ENCODE assay signal across 8 mouse cellular contexts in the genomic region with DNA sequence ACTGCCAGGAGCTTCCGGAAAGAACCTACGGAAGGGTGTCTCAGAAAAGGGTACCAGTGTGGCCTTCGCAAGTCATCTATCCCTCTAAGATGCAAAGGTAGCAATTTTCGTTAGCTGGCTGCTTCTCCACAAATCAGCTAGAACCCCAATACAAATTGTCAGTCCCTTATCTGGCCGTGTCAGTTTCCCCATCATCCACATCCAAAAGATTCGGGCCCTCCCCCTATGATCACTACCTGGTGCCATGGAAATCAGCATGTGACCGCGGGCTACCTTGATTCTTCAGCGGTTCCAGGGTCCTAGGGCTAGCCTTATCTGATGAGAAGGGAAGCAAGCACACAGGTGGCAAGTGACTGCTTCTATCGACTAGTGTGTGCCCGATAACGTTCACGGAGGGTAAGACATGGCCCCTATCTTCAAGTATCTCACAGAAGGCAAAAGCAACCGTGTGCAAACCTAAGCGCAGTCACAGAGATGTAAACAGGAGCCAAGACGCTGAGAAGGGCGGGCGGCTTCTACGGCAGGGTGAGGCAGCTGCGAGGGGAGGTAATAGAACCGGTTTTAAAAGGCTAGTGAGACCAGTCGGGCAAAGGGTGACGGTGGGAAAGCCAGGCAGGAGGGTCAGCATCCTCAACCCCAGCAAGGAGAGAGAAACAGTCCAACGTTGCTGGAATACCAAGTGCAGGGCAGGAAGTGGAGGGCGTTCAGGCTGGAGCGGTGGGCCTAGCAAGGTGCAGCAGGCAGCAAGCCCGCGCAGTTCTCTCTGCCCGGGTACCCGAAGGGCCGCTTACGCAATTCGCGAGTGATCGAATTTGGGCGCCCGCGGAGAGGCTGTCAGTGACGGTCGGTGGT. TPM values are rescaled to one million over a fixed set of nuclear protein-coding genes. Genes with fewer than 3 reads are reported as not detected.
A peak's percentile ranks its signal among the peaks of the same experiment; 100 is the strongest.
DNase-seq lines count a peak whose midpoint lies in the region; ATAC-seq and TF ChIP-seq lines count a peak whose summit lies in the region.

No protein-coding gene starts in this region.

- H3K9ac ChIP-seq in kidney, embryonic 14.5 days (ENCODE audit: low read depth, low read length): peak overlapping the region; percentile 71
- H3K9ac ChIP-seq in hindbrain, embryonic 12.5 days: peak overlapping the region; percentile 84
- H3K9ac ChIP-seq in limb, embryonic 13.5 days: peak overlapping the region; percentile 77
- peak overlapping the region; percentile 68 for H3K9ac ChIP-seq in midbrain, embryonic 12.5 days (replicated peaks)
- H3K9ac ChIP-seq in stomach, embryonic 16.5 days (ENCODE audit: low read length): peak overlapping the region; percentile 83

- peak overlapping the region; percentile 85 for H3K4me3 ChIP-seq in kidney, embryonic 14.5 days (ENCODE audit: low read length)
- peak overlapping the region; percentile 84 for H3K4me3 ChIP-seq in bone marrow macrophage, adult 2 months (ENCODE audit: insufficient read depth, low read length)
- peak overlapping the region; percentile 66 for H3K4me3 ChIP-seq in embryonic fibroblast, embryonic 13.5 days (ENCODE audit: insufficient read depth, low read length)
- H3K4me3 ChIP-seq in hindbrain, embryonic 12.5 days: peak overlapping the region; percentile 65
- peak overlapping the region; percentile 83 for H3K4me3 ChIP-seq in limb, embryonic 13.5 days
- H3K4me3 ChIP-seq in midbrain, embryonic 12.5 days: peak overlapping the region; percentile 78
- H3K4me3 ChIP-seq in stomach, embryonic 16.5 days (replicated peaks; ENCODE audit: low read length): peak overlapping the region; percentile 87

- H3K9me3 ChIP-seq in kidney, embryonic 14.5 days (ENCODE audit: control insufficient read depth, low read length): no peaks in the 10 kb centered on the region
- no peaks in the 10 kb centered on the region for H3K9me3 ChIP-seq in hindbrain, embryonic 12.5 days (replicated peaks)
- H3K9me3 ChIP-seq in limb, embryonic 13.5 days: no peaks in the 10 kb centered on the region
- H3K9me3 ChIP-seq in midbrain, embryonic 12.5 days: no peaks in the 10 kb centered on the region
- H3K9me3 ChIP-seq in stomach, embryonic 16.5 days (replicated peaks; ENCODE audit: control insufficient read depth, low read length): no peaks in the 10 kb centered on the region

- WGBS in kidney, embryonic 14.5 days: 10% methylated on average over 40 of the region's 40 CpGs
- WGBS in hindbrain, embryonic 12.5 days: 11% methylated on average over 40 of the region's 40 CpGs
- WGBS in limb, embryonic 13.5 days: 8% methylated on average over 40 of the region's 40 CpGs
- 11% methylated on average over 33 of the region's 40 CpGs for WGBS in midbrain, embryonic 12.5 days
- WGBS in stomach, embryonic 16.5 days: 12% methylated on average over 40 of the region's 40 CpGs

- peak; percentile 21 for ATAC-seq in kidney, embryonic 14.5 days (ENCODE audit: low FRiP score, low TSS enrichment)
- ATAC-seq in hindbrain, embryonic 12.5 days (ENCODE audit: low FRiP score): peak; percentile 50
- no peak for ATAC-seq in limb, embryonic 13.5 days (ENCODE audit: low FRiP score, low read depth)
- ATAC-seq in midbrain, embryonic 12.5 days (ENCODE audit: low FRiP score, low read depth): peak; percentile 32
- peak; percentile 37; the same call in 1 of the 2 replicates for ATAC-seq in stomach, embryonic 16.5 days (ENCODE audit: insufficient read depth, low FRiP score)

- no peak for DNase-seq in kidney, adult 18-20 months

- H3K4me2 ChIP-seq in kidney, embryonic 14.5 days (replicated peaks; ENCODE audit: low read depth, low read length): peak overlapping the region; percentile 100
- H3K4me2 ChIP-seq in hindbrain, embryonic 12.5 days (replicated peaks): peak overlapping the region; percentile 100
- peak overlapping the region; percentile 99 for H3K4me2 ChIP-seq in limb, embryonic 13.5 days (replicated peaks)
- peak overlapping the region; percentile 100 for H3K4me2 ChIP-seq in midbrain, embryonic 12.5 days (replicated peaks)
- H3K4me2 ChIP-seq in stomach, embryonic 16.5 days (ENCODE audit: low read depth, low read length): peak overlapping the region; percentile 99

- H3K36me3 ChIP-seq in kidney, embryonic 14.5 days (ENCODE audit: control insufficient read depth, insufficient read depth, low read length): no peaks in the 10 kb centered on the region
- H3K36me3 ChIP-seq in hindbrain, embryonic 12.5 days: no peaks in the 10 kb centered on the region
- H3K36me3 ChIP-seq in limb, embryonic 13.5 days: no peaks in the 10 kb centered on the region
- no peaks in the 10 kb centered on the region for H3K36me3 ChIP-seq in midbrain, embryonic 12.5 days
- no peaks in the 10 kb centered on the region for H3K36me3 ChIP-seq in stomach, embryonic 16.5 days (ENCODE audit: control insufficient read depth, insufficient read depth, low read length)

- H3K27ac ChIP-seq in kidney, embryonic 14.5 days (ENCODE audit: low read depth, low read length): no peak overlapping the region
- H3K27ac ChIP-seq in bone marrow macrophage, adult 2 months (ENCODE audit: insufficient read depth, low read depth, low read length): peak overlapping the region; percentile 64
- no peak overlapping the region for H3K27ac ChIP-seq in embryonic fibroblast, embryonic 13.5 days (ENCODE audit: insufficient read depth, low read length)
- no peak overlapping the region for H3K27ac ChIP-seq in hindbrain, embryonic 12.5 days
- no peak overlapping the region for H3K27ac ChIP-seq in limb, embryonic 13.5 days
- H3K27ac ChIP-seq in midbrain, embryonic 12.5 days (replicated peaks): no peak overlapping the region
- H3K27ac ChIP-seq in stomach, embryonic 16.5 days (ENCODE audit: low read length): peak overlapping the region; percentile 7; the same call in 1 of the 2 replicates

- H3K4me1 ChIP-seq in kidney, embryonic 14.5 days (ENCODE audit: control insufficient read depth, insufficient read depth, low read length): peaks cover 4% of the 10 kb centered on the region; the same call in 1 of the 2 replicates
- H3K4me1 ChIP-seq in bone marrow macrophage, adult 2 months (ENCODE audit: control insufficient read depth, insufficient read depth, low read length): peaks cover 23% of the 10 kb centered on the region
- no peaks in the 10 kb centered on the region for H3K4me1 ChIP-seq in embryonic fibroblast, embryonic 13.5 days (ENCODE audit: control insufficient read depth, insufficient read depth, low read length)
- H3K4me1 ChIP-seq in hindbrain, embryonic 12.5 days: peaks cover 10% of the 10 kb centered on the region
- H3K4me1 ChIP-seq in limb, embryonic 13.5 days: peaks cover 12% of the 10 kb centered on the region
- H3K4me1 ChIP-seq in midbrain, embryonic 12.5 days: peaks cover 7% of the 10 kb centered on the region; the same call in 1 of the 2 replicates
- H3K4me1 ChIP-seq in stomach, embryonic 16.5 days (ENCODE audit: control insufficient read depth, insufficient read depth, low read length): peaks cover 7% of the 10 kb centered on the region

- no peak for TF ChIP-seq POLR2A in bone marrow macrophage, adult 2 months (IDR thresholded peaks at IDR 0.05; ENCODE audit: borderline replicate concordance, low read depth, low read length)
- TF ChIP-seq POLR2A in embryonic fibroblast, embryonic 13.5 days (IDR thresholded peaks at IDR 0.05; ENCODE audit: low read depth, low read length): no peak

- TF ChIP-seq CTCF in bone marrow macrophage, adult 2 months (IDR thresholded peaks at IDR 0.05; ENCODE audit: low read depth, low read length): no peak
- TF ChIP-seq CTCF in embryonic fibroblast, embryonic 13.5 days (IDR thresholded peaks at IDR 0.05; ENCODE audit: borderline replicate concordance, insufficient read depth, low read length): no peak

- H3K27me3 ChIP-seq in kidney, embryonic 14.5 days (ENCODE audit: control insufficient read depth, insufficient read depth, low read length): peaks cover 14% of the 10 kb centered on the region; the same call in 1 of the 2 replicates
- H3K27me3 ChIP-seq in hindbrain, embryonic 12.5 days: peaks cover 44% of the 10 kb centered on the region
- peaks cover 44% of the 10 kb centered on the region for H3K27me3 ChIP-seq in limb, embryonic 13.5 days
- H3K27me3 ChIP-seq in midbrain, embryonic 12.5 days: peaks cover 48% of the 10 kb centered on the region
- H3K27me3 ChIP-seq in stomach, embryonic 16.5 days (ENCODE audit: control insufficient read depth, insufficient read depth, low read length): no peaks in the 10 kb centered on the region

RNA-seq across cellular contexts. Expression of a gene that starts 3.9 kb away (rescaled TPM):
- 5.5 and 5.7 TPM in 2 replicates for polyA plus RNA-seq in kidney, embryonic 14.5 days (2014; fragmentation: Nextera tagmentation; extraction: Ambion mirVana)
- polyA plus RNA-seq in bone marrow macrophage, adult 2 months (2012; ENCODE audit: insufficient read depth, insufficient read length, missing spikeins): 112 and 121 TPM in 2 replicates
- 0.86 and 1.1 TPM in 2 replicates for polyA plus RNA-seq in embryonic fibroblast, embryonic 13.5 days (2011; ENCODE audit: insufficient read length, low read depth, missing spikeins)
- 4.5 and 4.9 TPM in 2 replicates for polyA plus RNA-seq in hindbrain, embryonic 12.5 days (2016; fragmentation: Nextera tagmentation; extraction: Ambion mirVana)
- 5.2 and 5.4 TPM in 2 replicates for polyA plus RNA-seq in limb, embryonic 13.5 days (2015; fragmentation: Nextera tagmentation; extraction: Ambion mirVana)
- polyA plus RNA-seq in midbrain, embryonic 12.5 days (2016; fragmentation: Nextera tagmentation; extraction: Ambion mirVana): 3.2 and 3.6 TPM in 2 replicates
- 6.6 and 8.3 TPM in 2 replicates for polyA plus RNA-seq in stomach, embryonic 16.5 days (2015; fragmentation: Nextera tagmentation; extraction: Ambion mirVana)

Comparison
In these comparisons a context has a peak if more than half of its experiments do, and no peak if none do; other contexts are left out.
1. H3K27ac ChIP-seq: peak in bone marrow macrophage, adult 2 months (single experiment) and stomach, embryonic 16.5 days (single experiment); none in kidney, embryonic 14.5 days (single experiment), embryonic fibroblast, embryonic 13.5 days (single experiment), hindbrain, embryonic 12.5 days (single experiment), limb, embryonic 13.5 days (single experiment) and midbrain, embryonic 12.5 days (single experiment).
2. RNA of a gene that starts 3.9 kb away (polyA plus RNA-seq): 112 to 121 TPM in bone marrow macrophage, adult 2 months; 6.6 to 8.3 TPM in stomach, embryonic 16.5 days, 5.5 to 5.7 TPM in kidney, embryonic 14.5 days, 5.2 to 5.4 TPM in limb, embryonic 13.5 days, 4.5 to 4.9 TPM in hindbrain, embryonic 12.5 days, 3.2 to 3.6 TPM in midbrain, embryonic 12.5 days and 0.86 to 1.1 TPM in embryonic fibroblast, embryonic 13.5 days; every median in the first group is over 10 times any median in the second.
3. Peak in every context shown above with its lines, with median percentiles within 50 percentile points of each other: H3K4me2 ChIP-seq, H3K4me3 ChIP-seq and H3K9ac ChIP-seq.